Mouse (Mus musculus): Measurements from ENCODE around the gene Slmap. TPM values are rescaled to one million over a fixed set of nuclear protein-coding genes. Genes with fewer than 3 reads are reported as not detected.
"Not testable (repeated sequence)": the region's sequence is repeated elsewhere in the genome, so short reads cannot be mapped to it uniquely, and the experiment has no call there.

Gene Slmap
- total RNA-seq, 2 experiments from 2014 or later, result 113 to 116 TPM

DNA sequence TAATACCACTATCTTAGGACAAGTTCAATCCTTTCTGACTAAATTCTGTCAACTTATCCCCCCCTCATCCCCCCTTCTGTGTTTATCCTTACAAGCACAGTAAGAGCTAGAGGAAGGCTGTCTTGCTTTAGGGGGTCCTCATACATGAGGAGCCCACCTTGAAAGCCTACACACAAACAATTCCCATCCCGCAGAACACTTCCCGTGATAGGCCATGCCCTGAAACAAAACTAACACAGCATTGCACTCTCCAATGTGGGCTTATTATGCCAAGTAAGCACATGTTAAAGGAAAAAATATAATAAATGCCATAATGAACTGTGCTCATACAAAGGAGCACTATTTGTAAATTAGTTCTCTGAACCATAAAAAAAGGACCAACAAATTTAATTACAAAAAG, 102.8 kb downstream of the Slmap start:
- intact Hi-C loops (cut with DNase I), result no loop called here
- DNase-seq (ENCODE audit: extremely low spot score in 1 of 2, low spot score in 2 of 2), result no peak
- no peak for TF ChIP-seq CTCF (IDR thresholded peaks at IDR 0.05)
- Histone ChIP-seq H3K4me3 (no peak overlapping the region), H3K27ac (no peak overlapping the region)

DNA sequence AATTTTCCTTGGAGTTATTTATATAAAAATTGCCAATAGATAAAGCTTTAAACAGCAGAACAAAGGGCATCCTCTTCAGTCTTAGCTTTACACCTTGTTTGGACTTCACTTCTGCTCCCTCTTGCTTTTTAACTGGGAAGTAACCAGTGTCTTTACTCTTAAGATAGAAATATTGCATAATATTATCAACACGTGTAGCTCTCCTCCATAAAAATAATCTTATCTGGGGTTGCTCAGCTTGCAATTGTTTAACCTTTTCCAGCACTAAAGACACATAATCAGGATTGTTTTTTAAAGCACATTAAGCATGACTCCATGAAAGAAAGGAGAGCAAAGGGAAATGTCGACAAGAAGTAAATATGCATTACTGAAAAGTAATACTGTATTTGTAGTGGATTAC, 114.5 kb downstream of the Slmap start:
- no peak for DNase-seq (ENCODE audit: extremely low spot score in 1 of 2, low spot score in 2 of 2)
- no peak for TF ChIP-seq CTCF (IDR thresholded peaks at IDR 0.05)
- no peak overlapping the region for H3K27ac ChIP-seq
- H3K4me3 ChIP-seq, result no peak overlapping the region
- intact Hi-C loops (cut with DNase I), result no loop called here

DNA sequence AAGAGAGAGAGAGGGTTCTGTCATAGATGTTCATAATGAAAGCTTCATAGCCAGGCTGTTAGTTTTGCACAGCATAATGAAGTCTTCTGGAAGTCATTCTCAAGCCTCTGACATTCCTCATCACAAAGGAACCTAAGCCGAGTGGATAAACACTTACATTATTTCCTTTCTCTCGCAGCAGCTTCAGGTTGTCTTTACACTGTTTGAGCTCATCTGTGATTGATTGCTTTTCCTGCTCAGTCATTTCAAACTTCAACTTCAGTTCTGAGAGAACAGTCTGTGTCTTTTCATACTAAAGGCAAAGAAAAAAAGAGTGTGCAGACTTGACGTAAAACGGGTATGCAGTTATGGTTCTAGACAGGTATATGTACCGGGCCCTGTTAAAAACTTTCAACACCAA, 116.8 kb downstream of the Slmap start:
- intact Hi-C loops (cut with DNase I), result no loop called here
- no peak overlapping the region for H3K4me3 ChIP-seq
- no peak for TF ChIP-seq CTCF (IDR thresholded peaks at IDR 0.05)
- DNase-seq (ENCODE audit: extremely low spot score in 1 of 2, low spot score in 2 of 2), result no peak
- H3K27ac ChIP-seq, result no peak overlapping the region

DNA sequence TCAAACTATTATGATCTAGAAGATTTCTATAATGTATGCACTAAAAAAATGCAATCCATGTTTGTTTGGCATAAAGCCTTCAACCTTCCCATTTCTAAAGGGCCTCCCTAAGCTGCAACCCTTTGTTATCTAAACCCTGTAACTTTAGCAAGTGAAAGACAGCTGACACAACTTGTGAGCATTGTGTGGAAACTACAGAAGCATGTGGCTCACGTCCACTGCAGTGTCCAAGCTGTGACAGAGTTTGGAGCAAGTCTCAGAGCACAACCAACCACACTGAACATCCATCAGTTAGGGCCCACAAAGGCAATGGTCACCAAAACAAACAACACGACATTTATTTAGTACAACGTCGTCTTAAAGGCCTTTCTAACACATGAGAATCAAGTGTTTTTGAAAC, 117.6 kb downstream of the Slmap start:
- H3K4me3 ChIP-seq, result no peak overlapping the region
- no peak overlapping the region for H3K27ac ChIP-seq
- intact Hi-C loops (cut with DNase I), result no loop called here
- no peak for DNase-seq (ENCODE audit: extremely low spot score in 1 of 2, low spot score in 2 of 2)
- no peak for TF ChIP-seq CTCF (IDR thresholded peaks at IDR 0.05)

DNA sequence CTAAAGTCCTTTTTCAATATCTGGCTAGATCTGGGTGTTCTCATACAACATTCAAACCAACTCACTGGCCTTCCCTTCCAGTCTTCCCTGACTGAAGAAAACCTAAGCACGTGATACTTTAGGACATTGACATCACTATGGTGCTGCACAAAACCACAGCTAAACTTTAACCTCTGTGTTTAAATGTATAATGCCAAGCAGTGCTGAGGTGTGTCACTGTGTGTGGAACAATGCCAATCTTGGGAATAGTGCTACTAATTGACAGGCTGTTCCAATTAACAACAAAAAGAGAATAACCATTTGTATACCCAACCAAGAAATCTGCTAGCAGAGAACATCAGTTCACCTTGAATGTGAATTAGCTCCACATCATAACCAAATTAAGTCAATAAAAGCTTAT, 121.2 kb downstream of the Slmap start:
- Histone ChIP-seq H3K27ac (no peak overlapping the region), H3K4me3 (no peak overlapping the region)
- DNase-seq (ENCODE audit: extremely low spot score in 1 of 2, low spot score in 2 of 2), result no peak
- TF ChIP-seq CTCF (IDR thresholded peaks at IDR 0.05), result no peak
- intact Hi-C loops (cut with DNase I), result no loop called here

DNA sequence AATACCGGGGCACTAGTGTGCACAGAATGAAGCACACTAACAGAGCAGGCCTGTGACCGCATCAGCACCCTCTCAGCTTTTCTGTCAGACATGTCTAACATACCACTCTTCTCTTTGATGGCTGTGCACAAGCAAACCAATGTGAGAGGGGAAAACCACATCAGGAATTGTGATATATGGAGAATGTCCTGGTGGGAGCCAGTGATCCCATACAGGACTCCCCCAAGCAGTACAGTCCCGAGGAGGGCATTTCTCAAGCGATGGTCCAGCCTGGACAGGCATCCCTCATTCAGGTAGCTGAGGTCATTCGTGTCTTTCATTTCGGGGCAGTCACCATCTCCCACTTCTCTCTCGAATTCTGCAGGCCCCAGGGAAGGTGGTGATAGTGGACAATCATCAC, 128.0 kb downstream of the Slmap start:
- Histone ChIP-seq H3K27ac (no peak overlapping the region), H3K4me3 (no peak overlapping the region)
- no peak for DNase-seq (ENCODE audit: extremely low spot score in 1 of 2, low spot score in 2 of 2)
- no peak for TF ChIP-seq CTCF (IDR thresholded peaks at IDR 0.05)
- intact Hi-C loops (cut with DNase I), result no loop called here

DNA sequence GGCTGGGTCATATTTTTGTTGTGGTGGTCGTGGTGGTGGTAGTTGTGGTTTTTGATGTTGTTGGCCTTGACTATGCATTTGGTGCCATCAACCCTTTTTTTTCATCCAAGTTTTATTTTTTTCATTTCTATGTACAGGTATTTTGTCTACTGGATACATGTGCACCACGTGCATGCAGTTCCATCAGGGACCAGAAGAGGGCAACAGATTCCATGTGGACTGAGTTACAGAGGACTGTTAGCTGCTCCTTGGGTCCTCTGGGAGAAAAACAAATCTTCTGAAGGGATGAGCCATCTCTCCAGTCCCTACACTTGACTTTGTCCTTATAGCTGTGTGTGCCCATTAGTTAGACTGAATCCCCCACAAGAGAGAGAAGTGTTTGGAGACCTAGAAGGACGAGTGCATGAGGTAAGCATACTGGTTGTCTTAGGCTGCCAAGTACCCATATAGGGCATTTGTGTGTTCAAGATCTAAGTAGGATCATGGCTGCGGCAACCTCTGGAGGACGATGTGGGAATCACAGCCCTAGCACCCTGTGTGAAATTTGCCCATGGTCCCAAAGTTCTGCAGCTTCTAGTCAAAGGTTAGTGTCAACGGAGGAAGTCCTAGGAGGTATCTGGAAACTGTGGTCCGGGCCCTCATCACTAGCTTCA, 136.1 kb downstream of the Slmap start:
- Histone ChIP-seq H3K4me3 (no peak overlapping the region), H3K27ac (no peak overlapping the region)
- peak; percentile 26 for TF ChIP-seq CTCF (IDR thresholded peaks at IDR 0.05)
- DNase-seq (ENCODE audit: extremely low spot score in 1 of 2, low spot score in 2 of 2), result no peak
- intact Hi-C loops (cut with DNase I), result no loop called here

DNA sequence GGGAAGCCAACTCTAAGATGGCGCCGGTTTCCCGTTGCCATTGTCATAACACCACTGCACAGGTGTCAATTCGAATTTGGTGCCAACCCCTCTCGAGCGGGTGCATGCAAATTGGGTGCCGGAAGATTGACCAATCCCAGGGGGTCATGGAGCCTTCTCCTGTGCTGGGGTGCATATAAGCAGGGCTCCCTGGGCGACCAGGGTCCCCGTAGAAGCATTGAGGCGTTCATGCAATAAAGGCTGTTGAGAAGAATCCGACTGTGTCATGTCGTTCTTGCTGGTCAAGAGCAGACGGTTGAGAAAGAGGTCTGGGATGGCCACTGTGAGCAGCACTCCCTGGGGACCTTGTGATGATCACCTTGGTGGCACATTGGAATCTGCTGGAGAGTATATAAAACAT, 142.9 kb downstream of the Slmap start:
- TF ChIP-seq CTCF (IDR thresholded peaks at IDR 0.05), result no peak
- DNase-seq (ENCODE audit: extremely low spot score in 1 of 2, low spot score in 2 of 2), result no peak
- no peak overlapping the region for H3K27ac ChIP-seq
- no peak overlapping the region for H3K4me3 ChIP-seq
- intact Hi-C loops (cut with DNase I), result no loop called here

DNA sequence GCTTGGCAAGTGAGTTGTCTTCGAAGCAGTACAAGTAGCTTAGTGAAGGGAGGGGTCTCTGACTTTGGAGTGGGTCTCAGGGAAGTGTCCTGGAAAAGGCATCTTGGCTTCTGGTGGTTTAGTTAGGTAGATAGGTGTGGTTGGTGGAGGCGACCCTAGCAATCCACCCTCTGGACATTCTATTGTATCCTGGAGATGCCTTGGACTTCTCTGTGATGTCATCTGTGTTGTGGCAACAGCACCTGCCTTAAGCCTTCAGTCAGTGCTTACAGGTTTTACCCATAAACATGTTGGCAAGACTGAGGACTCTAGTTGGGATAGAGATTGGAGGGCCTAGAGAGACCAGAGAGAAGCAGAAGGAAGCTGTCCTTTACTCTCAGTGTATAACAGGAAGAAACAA, 145.8 kb downstream of the Slmap start:
- DNase-seq (ENCODE audit: extremely low spot score in 1 of 2, low spot score in 2 of 2); intact Hi-C loops (cut with DNase I); H3K27ac ChIP-seq; H3K4me3 ChIP-seq: not testable (repeated sequence)

DNA sequence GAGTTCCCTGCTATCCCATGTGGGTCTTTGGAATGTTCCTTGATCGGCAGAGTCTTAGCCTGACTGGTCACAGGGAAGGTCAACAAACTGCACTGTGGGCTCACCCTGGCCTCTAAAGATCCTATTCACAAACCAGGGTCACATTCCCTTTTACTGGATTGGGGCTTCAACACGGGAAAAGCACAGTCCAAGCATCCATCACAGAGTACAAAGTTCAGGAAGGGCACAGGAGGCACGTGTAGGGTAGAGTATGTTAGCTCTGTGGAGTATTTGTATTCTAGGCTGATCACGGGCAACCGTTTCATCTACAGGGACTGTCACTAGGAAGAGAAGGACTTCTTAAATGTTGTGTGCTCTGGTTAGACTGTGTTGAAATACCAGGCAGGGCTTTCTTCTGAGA, 147.7 kb downstream of the Slmap start:
- H3K27ac ChIP-seq; DNase-seq (ENCODE audit: extremely low spot score in 1 of 2, low spot score in 2 of 2); H3K4me3 ChIP-seq; intact Hi-C loops (cut with DNase I): not testable (repeated sequence)

DNA sequence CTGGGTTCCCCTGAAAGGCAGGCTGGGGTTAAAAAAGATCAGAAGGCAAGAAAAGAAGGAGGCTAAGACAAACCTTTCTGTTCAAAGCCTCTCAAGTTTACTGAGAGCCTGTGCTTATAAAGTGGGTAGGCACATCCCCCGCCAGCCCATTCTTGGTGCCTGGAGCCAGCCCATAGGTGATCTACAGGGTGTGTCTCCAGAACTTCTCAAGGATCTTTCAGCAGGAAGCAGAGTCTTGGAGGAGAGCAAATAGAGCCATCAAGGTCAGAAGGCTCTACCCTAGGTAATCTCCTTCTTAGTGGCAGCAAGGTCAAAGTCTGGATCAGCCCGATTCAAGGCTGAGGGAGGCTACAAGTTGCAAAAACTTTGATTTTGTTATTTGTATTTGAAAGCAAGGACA, 149.1 kb downstream of the Slmap start:
- not testable (repeated sequence) for H3K27ac ChIP-seq; H3K4me3 ChIP-seq; DNase-seq (ENCODE audit: extremely low spot score in 1 of 2, low spot score in 2 of 2)
- intact Hi-C loops (cut with DNase I), result loop anchor here (1.0 kb wide), 1 partner anchor 61 kb away; no protein-coding TSS in a partner anchor

DNA sequence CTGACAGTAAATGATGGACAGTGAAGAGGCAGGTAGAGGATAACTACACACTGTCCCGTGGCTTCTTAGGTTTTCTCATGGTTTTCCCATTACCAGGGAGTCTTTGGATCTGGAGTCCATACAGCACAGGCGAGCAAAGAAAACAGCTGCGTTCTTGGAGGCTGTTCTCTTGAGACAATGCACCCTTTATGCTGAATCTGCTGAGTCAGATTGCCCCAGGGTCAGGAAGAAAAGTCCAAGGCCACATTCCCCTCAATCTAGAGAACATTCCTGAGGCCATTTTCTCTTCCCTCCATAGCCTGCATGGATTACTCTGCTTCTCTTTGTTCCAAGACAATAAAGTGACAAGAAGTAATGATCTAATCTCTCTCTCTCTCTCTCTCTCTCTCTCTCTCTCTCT, 155.7 kb downstream of the Slmap start:
- intact Hi-C loops (cut with DNase I), result loop anchor here (5.0 to 10.0 kb wide), 2 partner anchors 78 to 676 kb away; no protein-coding TSS in a partner anchor
- Histone ChIP-seq H3K4me3 (no peak overlapping the region), H3K27ac (no peak overlapping the region)
- DNase-seq (ENCODE audit: extremely low spot score in 1 of 2, low spot score in 2 of 2), result no peak
- TF ChIP-seq CTCF (IDR thresholded peaks at IDR 0.05), result no peak

DNA sequence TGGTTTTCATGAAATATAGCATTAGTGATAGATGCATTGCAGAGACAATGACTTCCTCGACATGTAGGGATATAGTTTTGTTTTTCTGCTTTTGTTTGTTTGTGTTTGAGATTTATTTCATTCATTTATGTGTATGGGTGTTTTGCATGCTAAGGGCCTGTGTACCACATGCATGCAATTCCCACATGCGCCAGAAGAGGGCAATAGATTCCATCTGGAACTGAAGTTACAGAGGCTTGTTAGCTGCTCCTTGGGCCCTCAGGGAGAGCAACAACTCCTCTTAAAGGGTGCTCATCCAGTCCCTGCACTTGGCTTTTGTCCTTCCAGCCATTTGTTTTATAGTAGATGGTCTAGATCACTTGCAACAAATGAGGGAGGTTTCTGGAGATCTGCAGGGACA, 158.1 kb downstream of the Slmap start:
- TF ChIP-seq CTCF (IDR thresholded peaks at IDR 0.05), result peak; percentile 78
- Histone ChIP-seq H3K27ac (no peak overlapping the region), H3K4me3 (no peak overlapping the region)
- intact Hi-C loops (cut with DNase I), result loop anchor here (5.0 to 10.0 kb wide), 2 partner anchors 81 to 678 kb away; no protein-coding TSS in a partner anchor
- DNase-seq (ENCODE audit: extremely low spot score in 1 of 2, low spot score in 2 of 2), result peak; percentile 45 to 48

Other genes with a start within 250 kb of the Slmap start
- gene Dennd6a, start 38.9 kb upstream of the Slmap start, total RNA-seq (2021), result 10 to 100 TPM; 25.8 to 26.6 TPM
- gene Arf4, start 103.1 kb upstream of the Slmap start, total RNA-seq (2021), result 100 to 1,000 TPM; 108 to 114 TPM
- 1 to 10 TPM; 8.6 to 9.5 TPM for gene Pde12, start 135.0 kb upstream of the Slmap start, total RNA-seq (2021)
- under 1 TPM; 0.07 to 0.14 TPM for gene Dnah12, start 158.3 kb upstream of the Slmap start, total RNA-seq (2021)

Measured in left cerebral cortex, adult 2 months (tissue).